Mouse (Mus musculus): ENCODE measurements at regions not wholly inside any gene's neighbourhood (a gene's known extent, or its start where the extent isn't known, plus 50 kb on each side); places are given as distances from the start of the nearest gene placed in this dataset.

DNA sequence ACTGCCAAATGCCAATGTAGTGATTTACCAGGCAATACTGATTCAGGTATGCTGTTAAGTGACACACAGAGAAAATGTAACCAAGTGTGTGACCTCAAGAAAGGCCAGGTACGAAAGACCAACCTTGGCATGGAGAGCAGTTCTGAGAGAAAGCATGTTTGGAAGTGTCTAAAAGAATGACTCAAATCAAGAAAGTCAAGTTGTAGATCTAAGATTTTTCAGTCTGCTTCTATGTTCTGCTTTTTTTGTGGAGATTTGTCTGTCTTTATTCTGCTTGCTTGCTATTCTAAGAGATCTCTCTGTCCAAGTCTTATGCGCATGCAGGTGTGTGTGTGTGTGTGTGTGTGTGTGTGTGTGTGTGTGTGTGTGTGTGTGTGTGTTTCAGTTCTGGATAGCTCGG is 277.4 kb upstream of the Klf12 start:
- TF ChIP-seq POLR2A (IDR thresholded peaks at IDR 0.05; ENCODE audit: control insufficient read depth, low read depth, low read length) (no peak), CTCF (IDR thresholded peaks at IDR 0.05; ENCODE audit: control insufficient read depth, insufficient read depth, insufficient replicate concordance, low read depth, low read length) (no peak)

Data from testis, adult 2 months (tissue).